Mouse (Mus musculus) cerebellum, adult 11 months (tissue): ENCODE measurements at regions not wholly inside any gene's neighbourhood (a gene's known extent, or its start where the extent isn't known, plus 50 kb on each side); places are given as distances from the start of the nearest gene placed in this dataset.
"Not testable (repeated sequence)": the region's sequence is repeated elsewhere in the genome, so short reads cannot be mapped to it uniquely, and the experiment has no call there.

Experiments
- DNase-seq: peaks from one replicate; pipeline ENCODE4 v3.0.0; 2022

DNA sequence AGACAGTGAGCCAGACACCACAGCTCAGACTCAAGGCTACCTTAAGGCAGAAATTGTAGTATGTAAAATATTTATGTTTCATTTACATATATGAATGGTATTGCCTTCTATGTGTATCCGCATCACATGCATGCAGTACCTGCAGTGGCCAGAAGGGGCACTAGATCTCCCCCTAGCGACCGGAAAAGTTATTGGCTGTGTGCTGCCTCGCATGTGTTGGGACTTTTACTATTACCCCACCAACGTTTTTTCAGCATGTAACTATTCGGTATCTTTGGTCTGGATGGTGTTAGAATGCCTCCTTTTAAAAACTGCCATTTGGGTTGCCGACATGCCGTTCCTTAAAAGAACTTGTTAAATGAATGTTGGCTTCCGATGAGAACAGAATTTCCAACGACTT lies 145.7 kb upstream of the Mocs1 start:
- no peak for DNase-seq

DNA sequence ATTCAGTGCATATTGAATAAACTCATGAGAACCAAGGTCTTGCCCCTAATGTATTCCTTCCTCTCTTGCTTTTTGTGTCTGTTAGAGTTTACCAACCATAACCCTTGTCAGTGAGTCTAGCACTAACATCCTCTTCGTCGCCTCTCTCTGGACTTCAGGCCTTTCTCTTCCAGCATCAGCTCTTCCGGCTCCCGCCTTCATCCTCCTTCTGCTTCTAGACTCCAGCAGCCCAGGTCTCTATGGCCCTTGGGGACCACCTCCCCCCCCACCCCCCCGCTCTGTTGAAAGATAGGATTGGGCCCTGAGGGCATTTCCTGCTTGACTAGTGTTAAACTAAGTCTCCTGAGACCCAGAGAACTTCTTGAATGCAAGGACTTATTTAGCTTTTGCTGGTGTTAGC lies 144.7 kb upstream of the Mocs1 start:
- no peak for DNase-seq

DNA sequence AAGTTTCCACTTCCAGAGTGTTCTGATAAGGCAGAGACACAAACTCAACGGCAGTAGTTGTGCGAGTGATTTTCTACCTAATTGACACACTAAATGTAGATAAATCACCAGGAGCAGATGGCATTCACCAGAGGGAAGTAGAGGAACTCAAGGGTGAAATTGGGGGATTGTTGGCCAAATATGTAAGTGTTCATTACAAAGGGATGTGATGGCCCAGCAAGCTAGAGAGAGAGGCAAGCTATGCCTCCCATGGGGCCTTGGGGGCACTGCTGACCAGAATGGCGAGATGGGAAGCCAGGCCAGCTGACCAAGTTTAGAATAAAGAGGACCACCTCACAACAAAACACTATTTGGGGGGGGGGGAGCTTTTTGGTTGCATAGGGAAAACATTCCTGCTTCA lies 136.5 kb upstream of the Mocs1 start:
- DNase-seq: no peak

DNA sequence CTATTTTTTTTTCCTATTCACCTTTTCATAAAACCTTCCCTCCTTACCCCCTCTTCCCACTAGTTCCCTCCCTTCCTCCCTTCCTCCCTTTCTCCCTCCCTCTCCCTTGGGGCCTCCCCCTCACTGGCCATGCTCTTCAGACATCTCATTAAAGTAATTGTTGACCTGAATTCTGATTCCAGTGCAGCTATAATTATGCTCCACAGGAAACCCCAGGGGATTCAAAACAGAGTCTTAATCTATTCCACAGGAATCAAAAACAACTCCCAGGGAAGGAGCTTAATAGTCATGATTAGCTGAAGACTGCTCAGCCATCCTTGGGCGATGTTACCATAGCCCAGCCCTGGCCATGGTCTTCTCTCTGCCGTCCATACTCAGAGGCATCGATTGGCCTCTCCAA lies 123.7 kb upstream of the Mocs1 start:
- DNase-seq: no peak

DNA sequence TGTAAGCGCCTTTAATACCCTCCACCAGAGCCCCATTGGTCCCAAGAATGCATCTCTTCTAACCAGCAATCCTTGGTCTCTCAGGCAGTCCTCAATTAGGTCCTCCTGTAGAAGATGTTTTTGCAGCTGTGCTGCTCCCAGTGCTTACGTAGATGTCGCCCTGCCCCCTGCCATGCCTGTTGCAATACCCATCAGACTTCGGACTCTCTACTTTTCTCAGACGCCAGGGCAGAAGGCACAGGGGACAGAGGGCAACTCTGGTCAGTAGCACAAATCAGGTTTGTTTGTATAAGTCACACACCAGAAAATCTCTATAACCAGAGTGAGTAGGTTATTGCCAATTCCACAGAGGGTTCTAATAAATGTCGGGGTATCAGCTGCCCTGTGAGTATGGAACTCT lies 123.0 kb upstream of the Mocs1 start:
- no peak for DNase-seq

DNA sequence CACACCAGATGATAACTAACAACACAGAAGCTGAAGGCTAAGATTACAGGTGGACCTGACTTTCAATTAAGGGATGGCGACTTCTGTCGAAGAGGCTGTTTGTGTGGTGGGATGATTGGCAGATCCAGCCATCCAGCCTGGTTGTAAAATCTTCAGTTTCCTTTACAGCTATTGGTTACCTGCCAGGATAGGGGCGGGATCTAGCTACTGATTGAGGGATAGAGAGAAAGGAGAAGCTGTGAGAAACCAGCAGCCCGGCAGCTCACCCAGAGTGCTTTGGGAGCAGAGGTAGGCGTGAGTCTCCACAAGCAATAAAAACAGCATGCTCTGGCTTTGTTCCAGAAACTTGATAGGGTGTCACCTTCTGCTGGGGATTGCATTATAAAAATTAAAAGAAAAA lies 119.1 kb upstream of the Mocs1 start:
- peak; percentile 6 for DNase-seq

DNA sequence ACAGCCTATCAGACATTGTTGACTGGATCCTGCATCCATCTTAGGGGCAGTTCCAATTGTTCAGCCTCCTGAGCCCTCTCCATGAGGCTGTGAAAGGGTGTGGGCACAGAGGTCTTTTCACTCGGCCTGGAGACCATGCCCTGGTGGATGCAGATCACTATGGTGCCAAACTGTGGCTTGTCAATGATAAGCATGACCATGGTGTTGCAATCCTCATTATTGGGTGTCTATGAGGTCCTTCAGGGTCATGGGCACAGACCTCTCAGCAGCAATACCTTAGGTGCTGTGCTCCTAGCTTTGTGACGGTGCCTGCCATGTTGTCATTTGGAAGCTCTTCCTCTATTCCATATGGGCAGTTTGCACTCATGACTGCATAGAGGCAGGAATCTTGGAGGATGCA lies 114.0 kb upstream of the Mocs1 start:
- no peak for DNase-seq

DNA sequence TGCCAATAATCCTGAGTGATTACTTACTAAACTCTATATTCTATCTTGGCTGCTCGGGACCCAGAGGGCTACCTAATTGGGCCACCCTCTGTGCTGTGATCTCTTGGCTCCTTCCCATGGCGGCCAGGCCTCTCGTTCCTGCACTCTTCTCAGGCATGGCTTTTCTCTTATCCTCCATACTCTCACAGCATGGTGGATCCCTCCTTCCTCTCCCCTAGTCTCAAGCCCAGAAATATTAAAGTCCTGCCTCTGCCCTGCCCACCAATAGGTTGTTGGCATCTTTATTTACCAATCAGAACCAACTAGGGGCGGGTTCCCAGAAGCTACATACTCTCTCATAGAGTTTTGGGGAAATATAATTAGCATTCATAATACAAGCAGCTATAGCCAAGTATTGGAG lies 100.6 kb upstream of the Mocs1 start:
- DNase-seq: no peak

DNA sequence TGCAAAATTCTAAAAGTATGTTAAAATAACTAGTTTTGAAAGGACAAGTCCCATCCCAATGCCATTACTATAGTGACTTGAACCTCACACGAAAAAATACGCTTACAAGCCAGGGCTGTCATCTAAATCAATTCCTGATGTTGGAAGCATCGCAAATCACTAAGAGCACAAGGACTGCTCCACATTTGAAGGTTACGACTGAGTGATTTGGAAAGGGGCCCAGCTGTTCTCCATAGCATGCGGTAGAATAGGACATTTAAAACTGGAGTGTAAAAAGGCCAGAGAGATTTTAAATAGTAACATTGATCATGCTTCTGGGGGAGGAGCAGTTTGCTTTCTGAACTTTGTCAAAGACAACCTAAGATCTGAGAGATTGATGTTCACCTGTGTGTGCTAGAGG lies 92.8 kb upstream of the Mocs1 start:
- DNase-seq: no peak

DNA sequence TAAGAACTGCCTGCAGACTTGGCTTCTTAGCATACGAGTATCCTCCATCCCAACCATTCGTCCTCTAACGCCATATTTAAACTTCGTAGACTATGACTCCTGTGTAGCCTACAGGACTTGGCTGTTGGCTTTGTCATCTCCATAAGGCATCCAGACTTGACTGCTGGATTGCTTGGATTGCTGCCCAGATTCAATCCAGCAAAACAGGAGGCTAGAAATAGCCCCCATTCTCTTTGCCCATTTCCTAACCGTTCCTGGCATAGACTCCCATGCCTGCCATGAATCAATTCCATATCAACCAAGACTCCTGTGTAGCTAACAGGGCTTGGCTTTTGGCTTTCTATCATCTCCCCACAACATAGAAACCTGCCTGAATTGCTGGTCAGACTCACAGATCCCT lies 90.3 kb upstream of the Mocs1 start:
- DNase-seq: no peak

DNA sequence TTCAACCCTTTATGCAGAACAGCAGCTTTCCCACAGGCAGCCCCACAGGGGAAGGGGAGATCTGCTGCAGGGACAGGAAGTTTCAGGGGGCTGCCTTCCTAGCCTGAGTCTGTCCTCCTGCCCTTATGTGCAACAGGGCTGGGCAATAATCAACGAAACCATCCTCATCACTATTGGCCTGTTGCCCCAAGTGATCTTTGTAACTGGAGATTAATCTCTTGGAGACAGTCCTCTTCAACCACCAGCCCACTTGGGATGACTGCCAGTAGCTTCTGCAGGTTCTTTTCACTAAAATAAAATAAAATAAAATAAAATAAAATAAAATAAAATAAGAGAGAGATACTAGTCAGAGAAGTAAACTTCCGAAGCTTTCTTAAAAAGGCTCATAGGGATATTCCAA lies 85.5 kb upstream of the Mocs1 start:
- DNase-seq: no peak

DNA sequence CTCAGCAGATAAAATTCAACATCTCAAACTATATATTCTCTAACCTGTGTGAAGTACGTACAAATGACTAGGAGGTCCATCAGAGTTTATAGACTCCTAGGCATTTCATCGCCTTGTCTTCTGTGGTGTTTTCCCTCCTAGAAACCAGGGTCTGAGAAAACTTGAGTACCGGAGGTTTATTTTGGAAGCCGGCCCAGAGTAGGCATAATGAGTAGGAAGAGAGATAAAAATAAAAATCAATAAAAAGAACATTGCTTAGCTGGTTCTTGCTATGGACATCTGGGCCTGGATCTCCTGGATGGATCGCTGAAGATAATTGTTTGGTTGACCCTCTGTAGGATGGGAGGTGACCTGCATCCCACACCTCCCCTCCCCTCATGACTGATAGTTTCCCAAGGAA lies 81.5 kb upstream of the Mocs1 start:
- DNase-seq: no peak

DNA sequence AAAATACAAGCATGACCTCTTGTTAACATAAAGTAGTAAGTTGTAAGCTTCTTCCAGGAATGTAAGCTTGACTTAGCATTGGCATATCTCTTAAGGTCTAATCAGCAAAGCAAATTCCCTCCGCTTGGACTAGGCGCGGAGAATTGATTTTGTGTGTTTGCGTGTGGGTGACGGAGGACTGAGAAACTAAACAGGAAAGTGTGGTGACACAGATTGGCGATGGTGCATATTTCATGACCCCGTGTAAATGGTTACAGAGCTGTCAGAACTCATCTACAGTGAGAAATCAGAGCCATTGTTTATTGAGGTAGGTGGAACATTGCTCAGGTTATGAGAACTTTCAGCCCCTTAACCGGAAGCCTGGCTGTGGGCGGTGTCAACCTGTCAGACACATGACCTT lies 78.8 kb upstream of the Mocs1 start:
- no peak for DNase-seq

DNA sequence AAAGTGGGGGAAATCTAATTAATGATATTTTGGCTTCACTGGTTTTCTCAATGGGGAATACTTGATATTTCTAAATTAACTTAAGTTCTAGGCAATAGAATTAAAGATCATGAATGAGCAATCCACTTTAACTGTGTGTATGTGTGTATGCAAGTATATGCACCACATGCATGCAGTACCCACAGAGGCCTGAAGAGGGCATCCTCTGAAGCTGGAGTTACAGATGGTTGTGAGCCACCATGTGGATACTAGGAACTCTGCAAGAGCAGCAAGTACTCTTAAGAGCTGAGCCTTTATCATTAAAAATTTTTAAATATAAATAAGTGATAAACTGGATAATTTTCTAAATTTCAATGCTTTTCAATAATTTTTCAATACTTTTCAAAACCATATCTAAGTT lies 69.0 kb upstream of the Mocs1 start:
- DNase-seq: no peak

DNA sequence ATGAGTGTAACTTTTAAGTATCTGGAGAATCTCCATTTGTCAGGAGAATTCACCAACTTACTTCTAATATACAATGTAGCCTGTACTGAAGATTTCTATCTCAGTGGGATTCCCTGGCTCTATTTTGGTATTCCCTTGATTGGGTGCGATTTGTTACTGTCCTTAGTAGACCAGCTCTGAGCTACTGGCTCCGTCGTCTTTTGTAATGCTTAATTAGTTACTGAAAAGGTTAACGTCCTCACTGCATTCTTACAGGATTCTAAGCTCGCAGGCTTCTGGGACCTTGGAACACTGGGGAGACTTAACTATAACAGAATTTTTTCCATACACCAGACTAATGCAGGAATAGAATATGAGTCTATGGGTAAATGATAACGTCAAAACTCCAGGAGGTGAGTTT lies 67.9 kb upstream of the Mocs1 start:
- not testable (repeated sequence) for DNase-seq

DNA sequence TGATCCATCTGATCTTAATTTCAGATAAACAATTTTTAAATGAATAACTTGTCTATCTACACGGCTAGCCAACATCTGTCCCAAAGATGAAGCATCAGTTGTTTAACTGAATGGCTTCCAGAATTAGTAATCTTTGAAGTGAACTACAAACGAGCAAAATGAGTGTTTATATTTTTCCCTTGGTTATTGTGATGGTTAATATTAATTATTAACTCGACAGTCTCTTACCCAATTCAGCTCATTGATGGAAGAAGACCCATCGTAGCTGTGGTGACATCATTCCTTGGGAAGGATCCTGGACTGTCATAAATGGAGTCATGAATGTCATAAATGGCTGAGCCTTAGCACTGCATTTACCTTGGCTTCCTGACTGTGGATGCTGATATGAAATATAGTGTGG lies 60.4 kb upstream of the Mocs1 start:
- DNase-seq: no peak

DNA sequence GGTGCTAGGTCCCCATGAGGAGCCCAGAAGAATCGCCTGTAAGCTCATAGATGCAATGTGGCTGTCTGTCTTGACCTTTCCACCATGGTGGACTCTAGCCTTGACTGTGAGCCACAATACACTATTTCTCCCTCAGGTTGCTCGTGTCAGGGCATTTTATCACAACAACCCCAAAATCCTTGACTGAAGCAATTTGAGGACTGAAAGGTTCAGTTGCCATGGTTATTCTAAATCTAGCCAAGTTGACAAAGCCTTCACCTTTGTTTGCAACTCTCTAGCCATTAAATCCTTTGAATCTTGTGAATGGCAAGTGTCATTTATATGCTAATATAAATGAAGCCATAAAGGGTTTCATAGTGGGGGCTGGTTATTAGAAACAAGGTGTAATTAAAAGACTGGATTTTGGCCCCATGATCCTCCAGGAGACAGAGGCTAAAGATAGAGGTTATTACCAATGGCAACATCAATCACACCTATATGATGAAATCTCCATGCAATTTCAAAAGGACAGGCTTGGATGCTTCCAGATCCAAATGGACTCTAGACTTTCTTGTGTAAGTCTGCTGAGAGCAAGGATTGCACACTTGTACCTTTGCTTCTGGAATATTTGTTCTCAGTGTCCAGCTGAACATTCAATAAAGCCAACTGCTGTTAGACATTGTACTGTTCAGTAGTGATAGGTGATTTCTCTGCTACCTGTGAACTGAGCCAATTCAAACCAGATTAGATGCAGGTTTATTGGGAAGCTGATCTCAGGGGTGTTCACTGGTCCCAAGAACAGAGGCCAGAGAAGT lies 59.5 kb upstream of the Mocs1 start:
- no peak for DNase-seq

DNA sequence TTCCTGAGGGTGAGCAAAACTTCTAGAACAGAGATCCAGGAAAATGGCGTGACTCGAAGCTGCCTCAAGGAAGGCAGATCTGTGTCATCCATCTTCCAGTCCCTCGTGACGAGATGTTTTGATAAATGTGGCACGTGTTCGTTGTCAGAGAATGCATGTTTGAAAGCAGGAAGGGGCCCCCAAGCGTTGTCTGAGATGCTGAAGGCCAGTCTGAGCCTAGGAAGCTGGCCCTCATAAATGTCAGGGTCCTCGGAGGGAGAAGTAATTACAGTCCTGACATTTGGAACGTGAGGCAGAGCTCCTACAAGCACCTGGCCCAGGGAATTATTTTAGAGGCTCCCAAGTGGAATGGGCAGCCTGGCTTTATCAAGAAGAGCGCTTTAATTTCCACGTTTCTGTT lies 50.5 kb upstream of the Mocs1 start:
- no peak for DNase-seq
